Mouse (Mus musculus): Measurements from ENCODE around the gene Ggt1.

Gene Ggt1

DNA sequence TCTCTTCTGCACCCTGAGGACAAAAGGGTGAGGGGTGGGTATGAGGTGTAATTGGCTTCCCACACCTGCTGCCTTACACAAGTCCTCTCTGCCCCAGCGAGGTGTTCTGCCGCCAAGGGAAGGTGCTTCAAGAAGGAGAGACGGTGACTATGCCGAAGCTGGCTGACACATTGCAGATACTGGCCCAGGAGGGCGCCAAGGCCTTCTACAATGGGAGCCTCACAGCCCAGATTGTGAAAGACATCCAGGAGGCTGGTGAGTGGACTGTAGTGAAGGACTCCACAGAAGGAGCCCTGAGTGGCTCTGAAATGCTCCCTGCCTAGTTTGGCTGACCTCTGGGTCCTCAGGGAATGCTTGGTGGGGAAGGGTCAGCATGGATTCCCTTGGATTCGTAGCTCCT, 17.7 kb downstream of the Ggt1 start:
- DNase-seq = no peak

GRCm38 (mm10) chr10:75585876-75586552, 24.6 kb downstream of the Ggt1 start:
- peak; percentile 94 to 95 for DNase-seq

- no peak for DNase-seq
Observed at GRCm38 (mm10) chr10:75586553-75586879, 25.1 kb downstream of the Ggt1 start.

DNA sequence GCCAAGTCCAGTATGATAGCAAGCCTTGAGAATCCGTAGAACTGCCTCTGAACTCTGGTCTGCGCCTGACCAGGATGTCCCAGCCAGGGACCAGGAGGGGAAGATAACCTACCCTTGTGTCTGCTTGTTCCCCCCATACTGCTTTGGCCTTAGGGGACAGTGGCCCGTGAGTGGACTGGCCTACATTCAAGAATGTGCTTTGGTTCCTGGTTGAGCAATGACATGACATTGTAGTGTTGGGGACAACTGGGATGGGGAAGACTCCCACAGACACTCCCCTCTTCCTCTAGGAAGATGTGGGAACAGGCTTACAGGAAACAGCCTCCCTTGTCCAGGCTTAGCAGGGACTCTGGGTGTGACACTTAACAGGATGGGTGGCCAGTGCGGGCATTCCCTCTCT, 26.4 kb downstream of the Ggt1 start:
- DNase-seq = no peak

GRCm38 (mm10) chr10:75588336-75588735, 26.9 kb downstream of the Ggt1 start:
- peak in 1 of 2 experiments; percentile 51 for DNase-seq

DNA sequence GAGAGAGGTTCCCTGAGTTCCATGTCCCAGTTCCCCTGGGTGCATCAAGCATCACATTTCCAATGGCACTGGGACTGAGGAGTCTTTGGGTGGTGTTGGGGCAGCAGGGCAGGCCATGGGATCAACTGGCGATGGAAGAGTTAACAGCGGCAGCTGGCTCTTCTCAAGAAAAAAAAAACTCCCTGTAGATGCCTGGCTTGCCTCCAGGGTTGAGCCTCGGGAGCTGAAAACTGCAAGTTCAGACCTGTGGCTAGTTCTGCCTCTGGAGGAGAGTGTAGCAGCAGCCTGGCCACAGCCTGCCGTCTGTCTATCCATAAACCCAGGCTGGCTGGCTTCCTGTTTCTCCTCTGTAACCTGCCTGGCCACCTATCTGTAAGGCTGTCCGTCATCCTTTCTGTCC, 27.7 kb downstream of the Ggt1 start, which contains the start of gene Ggt5:
Ggt5 (plus strand) TSS at position 212 of the 400 bp plus-strand sequence.
- DNase-seq = peak; percentile 76 to 88

- DNase-seq = peak; percentile 38 to 62
Observed at GRCm38 (mm10) chr10:75589651-75590050, 28.2 kb downstream of the Ggt1 start.

DNA sequence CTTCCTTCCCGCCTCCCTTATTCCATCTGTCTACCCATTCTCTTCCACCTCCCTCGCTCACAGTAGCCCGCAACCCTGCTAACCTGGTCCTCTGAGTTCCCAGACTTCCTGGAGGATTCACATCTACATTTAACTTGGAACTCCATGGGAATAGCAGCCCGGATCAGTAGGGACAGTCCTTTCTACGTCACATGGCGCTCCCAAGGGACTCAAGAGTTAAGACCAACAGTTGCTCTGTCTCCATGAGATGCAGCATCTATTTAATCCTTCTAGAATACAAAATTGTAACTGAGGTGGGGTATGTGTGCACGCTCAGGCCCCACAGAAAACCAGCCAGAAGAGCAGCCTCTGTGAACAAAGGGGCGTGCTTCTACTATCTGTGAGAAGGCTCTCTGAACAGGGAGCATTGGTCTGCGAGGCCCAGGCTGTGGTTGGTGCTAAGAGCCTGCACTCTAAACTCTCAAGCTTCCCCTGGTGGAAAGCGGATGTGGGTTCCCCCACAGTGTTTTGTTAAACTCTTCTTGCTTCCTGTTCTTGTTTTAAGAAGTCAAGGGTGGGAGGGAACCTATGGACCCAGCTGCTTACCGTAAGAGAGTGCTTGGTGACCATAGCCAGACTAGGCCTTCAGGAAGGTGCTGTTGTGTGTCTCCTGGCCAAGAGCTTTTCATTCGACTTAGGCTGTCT, 29.9 kb downstream of the Ggt1 start:
- peak; percentile 47 to 72 for DNase-seq

DNA sequence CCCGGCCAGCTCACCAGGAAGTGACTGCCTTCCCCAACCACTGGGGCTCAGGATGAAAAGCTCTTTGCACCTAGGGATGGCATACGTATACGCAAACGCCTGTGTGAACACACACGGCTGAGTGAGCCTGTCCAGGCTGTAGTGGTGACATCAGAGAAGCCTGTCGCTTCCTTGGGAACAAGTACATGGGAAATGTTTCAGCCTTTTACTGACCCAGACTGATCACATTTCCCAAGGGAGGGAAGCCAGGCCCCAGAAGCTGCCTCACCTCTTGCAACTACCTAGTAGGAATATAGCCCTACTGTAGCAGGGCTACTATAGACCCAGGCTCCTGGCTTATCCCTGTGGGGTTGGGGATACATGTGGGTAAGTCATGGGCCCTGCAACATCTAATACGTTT, 31.2 kb downstream of the Ggt1 start:
- DNase-seq = no peak

DNA sequence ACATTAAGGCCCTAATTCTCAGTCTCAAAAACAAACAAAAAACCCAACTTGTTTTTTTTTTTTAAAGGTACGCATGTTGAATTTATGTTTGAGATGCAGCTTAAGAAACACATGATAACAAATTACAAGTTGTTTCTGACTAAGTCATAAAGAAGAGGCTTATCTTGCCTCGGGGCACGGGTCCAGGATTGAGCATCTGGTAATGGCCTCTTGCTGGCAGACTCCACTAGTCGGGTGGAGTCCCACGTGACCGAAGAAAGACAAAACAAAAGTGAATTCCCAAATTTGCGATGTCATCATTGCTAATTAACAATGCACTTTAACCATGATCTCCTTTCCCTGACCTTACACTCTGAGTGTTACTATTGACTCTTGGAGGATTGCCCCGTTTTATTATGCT, 34.6 kb downstream of the Ggt1 start:
- DNase-seq = peak; percentile 74 to 81

DNA sequence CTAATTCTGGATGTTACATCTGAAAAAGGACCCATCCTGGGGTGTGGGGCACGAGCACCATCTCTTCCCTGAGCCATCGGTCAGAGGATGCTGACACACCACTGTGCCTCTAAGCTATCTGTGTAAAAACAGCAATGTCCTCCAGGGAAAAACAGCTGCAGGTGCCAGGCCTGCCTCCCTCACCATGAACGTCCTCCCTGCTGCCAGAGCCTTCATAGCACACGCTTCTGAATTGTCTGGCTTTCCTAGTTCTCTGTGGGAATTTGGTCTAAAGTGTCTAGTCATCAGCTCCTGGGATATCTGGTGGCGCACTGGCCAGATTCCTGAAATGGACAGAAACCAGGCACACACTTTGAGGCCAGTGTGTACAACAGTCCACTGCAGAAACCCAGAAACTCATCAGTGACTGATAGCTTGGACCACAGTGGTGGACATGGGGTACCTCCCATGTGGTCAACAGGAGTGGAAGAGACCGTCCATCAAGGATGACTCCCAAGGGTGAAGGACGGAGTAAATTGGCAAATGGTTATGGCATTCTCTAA, 38.9 kb downstream of the Ggt1 start:
- no peak for DNase-seq

GRCm38 (mm10) chr10:75605162-75605846, 43.9 kb downstream of the Ggt1 start:
- no peak for DNase-seq

DNA sequence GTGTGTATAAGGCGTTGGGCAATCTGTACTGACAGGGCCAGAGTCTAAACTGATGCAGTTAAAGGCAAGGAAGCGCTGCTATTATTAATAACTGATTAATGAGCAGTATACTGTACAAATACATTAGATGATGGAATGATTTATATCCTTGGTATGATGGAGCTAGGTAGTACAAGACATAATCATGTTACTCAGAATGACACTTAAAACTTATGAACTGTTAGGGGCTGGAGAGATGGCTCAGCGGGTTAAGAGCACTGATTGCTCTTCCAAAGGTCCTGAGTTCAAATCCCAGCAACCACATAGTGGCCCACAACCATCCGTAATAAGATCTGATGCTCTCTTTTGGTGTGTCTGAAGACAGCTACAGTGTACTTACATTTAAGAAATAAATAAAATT, 45.8 kb downstream of the Ggt1 start:
- no peak for DNase-seq

GRCm38 (mm10) chr10:75608975-75609374, 47.6 kb downstream of the Ggt1 start:
- DNase-seq = no peak

DNA sequence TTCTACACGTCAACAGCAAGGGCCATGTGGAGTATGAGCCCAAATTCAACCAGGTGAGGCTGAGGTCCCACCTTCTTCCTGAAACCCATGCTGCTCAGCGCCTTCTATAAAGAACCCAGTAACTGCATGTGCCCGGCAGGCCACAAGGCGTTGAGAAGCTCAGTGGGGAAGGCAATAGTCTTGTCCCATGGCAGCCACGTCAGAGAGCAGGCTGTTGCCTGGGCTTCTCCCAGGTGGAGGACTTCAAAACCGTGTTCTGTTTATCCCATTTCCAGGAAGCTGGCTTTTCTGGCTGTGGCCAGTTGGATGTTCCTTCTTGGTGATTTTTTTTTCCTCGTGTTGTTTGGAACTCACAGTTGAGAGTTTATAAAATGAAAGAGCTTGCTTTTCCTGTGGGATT, 49.1 kb downstream of the Ggt1 start:
- DNase-seq = no peak

DNA sequence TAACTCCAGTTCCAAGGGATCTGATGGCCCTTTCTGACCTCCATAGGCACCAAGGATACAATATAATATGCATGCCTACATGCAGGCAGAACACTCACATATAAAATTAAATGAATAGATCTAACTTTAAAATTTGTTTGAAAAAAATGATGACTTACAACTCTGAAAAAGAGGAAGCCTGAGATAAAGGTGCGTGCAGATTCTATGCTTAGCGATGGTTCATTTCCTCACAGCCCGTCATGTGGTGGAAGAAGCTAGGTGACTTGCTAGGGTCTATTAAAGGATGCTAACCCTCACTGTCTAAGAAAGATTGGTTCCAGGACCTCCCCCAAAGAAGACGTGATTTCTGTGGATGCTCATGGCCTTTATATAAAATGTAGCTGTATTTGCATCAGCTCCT, 54.6 kb downstream of the Ggt1 start:
- no peak for DNase-seq

GRCm38 (mm10) chr10:75620818-75621217, 59.4 kb downstream of the Ggt1 start:
- no peak for DNase-seq

DNA sequence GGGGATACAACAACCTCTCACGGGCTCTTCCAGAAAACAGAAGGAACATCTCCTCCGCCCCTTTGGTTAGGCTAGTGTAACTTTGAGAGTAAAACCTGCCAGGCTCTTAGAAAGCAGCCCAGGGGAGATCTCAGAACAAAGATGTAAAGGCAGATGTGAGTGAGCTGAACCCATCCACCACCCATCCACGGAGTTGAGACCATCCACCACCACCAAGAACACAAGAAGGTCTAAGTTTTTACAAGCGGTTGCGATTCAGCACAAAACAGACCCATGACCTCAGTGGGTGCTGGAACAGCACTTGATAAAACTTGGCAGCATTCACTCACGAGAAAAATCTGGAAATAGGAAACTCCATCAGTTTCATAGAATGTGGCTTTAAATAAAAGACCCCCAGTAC, 64.5 kb downstream of the Ggt1 start:
- DNase-seq = no peak

GRCm38 (mm10) chr10:75626991-75627390, 65.6 kb downstream of the Ggt1 start:
- no peak for DNase-seq

DNA sequence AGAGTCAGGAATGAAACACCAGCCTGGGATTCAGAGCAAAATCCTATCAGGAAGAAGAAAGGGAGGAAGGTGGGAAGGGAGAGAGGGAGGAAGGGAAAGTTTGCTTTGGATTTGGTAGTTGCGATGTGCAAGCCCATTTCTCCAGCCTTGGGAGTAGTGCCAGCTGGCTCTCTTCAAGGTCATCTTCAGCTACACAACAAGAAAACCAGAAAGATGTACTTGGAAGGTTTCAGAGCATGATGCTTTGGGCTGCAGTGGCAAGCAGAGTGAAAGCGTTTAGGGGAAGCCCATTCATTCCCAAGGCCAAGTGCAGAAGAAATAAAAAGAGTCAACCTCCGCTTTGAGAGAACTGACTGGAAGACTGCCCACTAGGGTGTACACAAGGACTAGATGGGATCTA, 66.1 kb downstream of the Ggt1 start:
- no peak for DNase-seq

GRCm38 (mm10) chr10:75632633-75633032, 71.2 kb downstream of the Ggt1 start:
- peak in 1 of 2 experiments; percentile 26 for DNase-seq

DNA sequence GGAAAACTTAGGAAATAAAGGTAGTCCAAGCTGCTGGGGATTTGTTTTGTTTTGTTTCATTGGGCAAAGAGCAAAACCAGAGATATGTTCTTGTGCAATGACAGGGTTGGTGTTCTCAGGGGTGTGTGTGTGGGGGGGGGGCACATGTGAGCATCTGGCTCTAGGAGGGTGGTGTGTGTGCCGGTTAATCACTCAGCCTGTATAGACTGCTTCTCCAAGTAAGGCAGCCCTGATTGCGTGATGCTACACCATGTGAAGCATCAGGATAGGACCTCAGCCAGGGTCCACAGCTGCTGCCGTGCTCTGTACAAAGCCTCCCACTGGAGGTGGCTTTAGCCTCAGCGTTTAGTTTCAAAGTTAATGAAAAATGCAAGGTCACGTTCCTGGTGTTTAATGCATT, 71.6 kb downstream of the Ggt1 start:
- DNase-seq = no peak

DNA sequence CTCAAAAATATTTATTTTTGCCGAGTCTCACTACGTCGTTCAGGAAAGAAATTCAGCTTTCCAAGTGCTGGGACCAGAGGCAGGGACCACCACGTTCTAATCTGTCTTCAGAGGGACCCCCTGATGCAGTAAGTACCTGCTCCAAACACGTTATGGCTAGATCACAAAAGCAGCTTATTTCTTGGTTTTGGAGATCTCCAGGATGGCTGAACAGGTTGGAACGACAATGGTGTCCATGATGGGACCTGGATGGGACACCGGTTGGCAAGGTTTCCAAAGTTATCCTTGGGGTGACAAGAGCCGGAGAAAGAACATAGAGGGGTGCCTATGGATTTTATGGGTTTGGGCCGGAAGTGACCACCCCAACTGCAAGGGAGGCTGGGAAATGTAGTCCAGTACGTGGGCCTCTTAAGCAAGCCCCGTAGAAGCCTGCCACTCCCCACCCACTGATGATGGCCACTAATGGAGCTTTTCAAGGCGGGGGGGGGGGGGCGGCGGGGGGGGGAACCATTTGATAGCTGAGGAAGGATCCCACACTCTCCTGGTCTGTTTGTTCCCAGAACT, 72.3 kb downstream of the Ggt1 start:
- DNase-seq = peak in 1 of 2 experiments; percentile 1

All from kidney, postnatal 4 days (tissue).